Mouse (Mus musculus): ENCODE results near the gene Caln1. TPM values are rescaled to one million over a fixed set of nuclear protein-coding genes. Genes with fewer than 3 reads are reported as not detected.

Caln1 gene
- polyA plus RNA-seq, 1 experiment from 2014 or later: 30.3 TPM

- H3K27me3 ChIP-seq (ENCODE audit: control insufficient read depth, insufficient read depth, low read length): no peaks in the 10 kb centered on the region
- no peaks in the 10 kb centered on the region for H3K4me1 ChIP-seq (ENCODE audit: control insufficient read depth, insufficient read depth, low read length)
- no peak overlapping the region for H3K4me3 ChIP-seq (ENCODE audit: low read depth, low read length)
- no peak for ATAC-seq (ENCODE audit: low read depth)
- no peak overlapping the region for H3K4me2 ChIP-seq (ENCODE audit: low read depth, low read length)
- H3K27ac ChIP-seq (ENCODE audit: low read depth, low read length): no peak overlapping the region
- no peak overlapping the region for H3K9ac ChIP-seq (replicated peaks; ENCODE audit: low read depth, low read length)
- no peaks in the 10 kb centered on the region; the same call in 1 of the 2 replicates for H3K9me3 ChIP-seq (ENCODE audit: control insufficient read depth, low read length)
- H3K36me3 ChIP-seq (ENCODE audit: control insufficient read depth, insufficient read depth, low read length): no peaks in the 10 kb centered on the region
- WGBS: 58% methylated on average over 3 of the region's 3 CpGs
These were observed 303.3 kb downstream of the Caln1 start for GRCm38 (mm10) chr5:130672588-130672987.

- no peaks in the 10 kb centered on the region for H3K4me1 ChIP-seq (ENCODE audit: control insufficient read depth, insufficient read depth, low read length)
- no peaks in the 10 kb centered on the region; the same call in 1 of the 2 replicates for H3K9me3 ChIP-seq (ENCODE audit: control insufficient read depth, low read length)
- H3K36me3 ChIP-seq (ENCODE audit: control insufficient read depth, insufficient read depth, low read length): no peaks in the 10 kb centered on the region
- no peak for ATAC-seq (ENCODE audit: low read depth)
- no peak overlapping the region for H3K4me2 ChIP-seq (ENCODE audit: low read depth, low read length)
- H3K27ac ChIP-seq (ENCODE audit: low read depth, low read length): no peak overlapping the region
- H3K9ac ChIP-seq (replicated peaks; ENCODE audit: low read depth, low read length): no peak overlapping the region
- WGBS: 78% methylated on average over 3 of the region's 3 CpGs
- H3K27me3 ChIP-seq (ENCODE audit: control insufficient read depth, insufficient read depth, low read length): no peaks in the 10 kb centered on the region
- no peak overlapping the region for H3K4me3 ChIP-seq (ENCODE audit: low read depth, low read length)
These were observed 303.8 kb downstream of the Caln1 start for GRCm38 (mm10) chr5:130673092-130673491.

- no peaks in the 10 kb centered on the region for H3K4me1 ChIP-seq (ENCODE audit: control insufficient read depth, insufficient read depth, low read length)
- H3K4me3 ChIP-seq (ENCODE audit: low read depth, low read length): no peak overlapping the region
- H3K27me3 ChIP-seq (ENCODE audit: control insufficient read depth, insufficient read depth, low read length): no peaks in the 10 kb centered on the region
- no peaks in the 10 kb centered on the region for H3K36me3 ChIP-seq (ENCODE audit: control insufficient read depth, insufficient read depth, low read length)
- H3K4me2 ChIP-seq (ENCODE audit: low read depth, low read length): no peak overlapping the region
- 94% methylated on average over 2 of the region's 2 CpGs for WGBS
- H3K27ac ChIP-seq (ENCODE audit: low read depth, low read length): no peak overlapping the region
- H3K9ac ChIP-seq (replicated peaks; ENCODE audit: low read depth, low read length): no peak overlapping the region
- no peaks in the 10 kb centered on the region; the same call in 1 of the 2 replicates for H3K9me3 ChIP-seq (ENCODE audit: control insufficient read depth, low read length)
- ATAC-seq (ENCODE audit: low read depth): no peak
These were observed 308.6 kb downstream of the Caln1 start for GRCm38 (mm10) chr5:130677895-130678294.

- Histone ChIP-seq H3K27me3 (ENCODE audit: control insufficient read depth, insufficient read depth, low read length) (no peaks in the 10 kb centered on the region), H3K36me3 (ENCODE audit: control insufficient read depth, insufficient read depth, low read length) (no peaks in the 10 kb centered on the region), H3K4me2 (ENCODE audit: low read depth, low read length) (no peak overlapping the region), H3K9me3 (ENCODE audit: control insufficient read depth, low read length) (no peaks in the 10 kb centered on the region), H3K9ac (replicated peaks; ENCODE audit: low read depth, low read length) (no peak overlapping the region), H3K4me3 (ENCODE audit: low read depth, low read length) (no peak overlapping the region), H3K27ac (ENCODE audit: low read depth, low read length) (no peak overlapping the region), H3K4me1 (ENCODE audit: control insufficient read depth, insufficient read depth, low read length) (no peaks in the 10 kb centered on the region)
- no peak for ATAC-seq (ENCODE audit: low read depth)
- WGBS: 81% methylated on average over 5 of the region's 5 CpGs
These were observed 316.8 kb downstream of the Caln1 start for GRCm38 (mm10) chr5:130685911-130686658.

GRCm38 (mm10) chr5:130688385-130689138, 319.3 kb downstream of the Caln1 start:
- Histone ChIP-seq H3K9ac (replicated peaks; ENCODE audit: low read depth, low read length) (no peak overlapping the region), H3K4me1 (ENCODE audit: control insufficient read depth, insufficient read depth, low read length) (no peaks in the 10 kb centered on the region), H3K36me3 (ENCODE audit: control insufficient read depth, insufficient read depth, low read length) (no peaks in the 10 kb centered on the region), H3K9me3 (ENCODE audit: control insufficient read depth, low read length) (no peaks in the 10 kb centered on the region), H3K4me2 (ENCODE audit: low read depth, low read length) (no peak overlapping the region), H3K4me3 (ENCODE audit: low read depth, low read length) (no peak overlapping the region), H3K27me3 (ENCODE audit: control insufficient read depth, insufficient read depth, low read length) (no peaks in the 10 kb centered on the region), H3K27ac (ENCODE audit: low read depth, low read length) (no peak overlapping the region)
- ATAC-seq (ENCODE audit: low read depth): no peak
- 52% methylated on average over 16 of the region's 16 CpGs for WGBS

- Histone ChIP-seq H3K27ac (ENCODE audit: low read depth, low read length) (no peak overlapping the region), H3K4me3 (ENCODE audit: low read depth, low read length) (no peak overlapping the region), H3K27me3 (ENCODE audit: control insufficient read depth, insufficient read depth, low read length) (no peaks in the 10 kb centered on the region), H3K9me3 (ENCODE audit: control insufficient read depth, low read length) (no peaks in the 10 kb centered on the region), H3K4me1 (ENCODE audit: control insufficient read depth, insufficient read depth, low read length) (no peaks in the 10 kb centered on the region), H3K9ac (replicated peaks; ENCODE audit: low read depth, low read length) (no peak overlapping the region), H3K4me2 (ENCODE audit: low read depth, low read length) (no peak overlapping the region), H3K36me3 (ENCODE audit: control insufficient read depth, insufficient read depth, low read length) (no peaks in the 10 kb centered on the region)
- ATAC-seq (ENCODE audit: low read depth): no peak
- 88% methylated on average over 3 of the region's 3 CpGs for WGBS
These were observed 322.1 kb downstream of the Caln1 start for GRCm38 (mm10) chr5:130691349-130691748.

- Histone ChIP-seq H3K27me3 (ENCODE audit: control insufficient read depth, insufficient read depth, low read length) (no peaks in the 10 kb centered on the region), H3K4me3 (ENCODE audit: low read depth, low read length) (no peak overlapping the region), H3K9ac (replicated peaks; ENCODE audit: low read depth, low read length) (no peak overlapping the region), H3K36me3 (ENCODE audit: control insufficient read depth, insufficient read depth, low read length) (no peaks in the 10 kb centered on the region), H3K9me3 (ENCODE audit: control insufficient read depth, low read length) (no peaks in the 10 kb centered on the region), H3K4me1 (ENCODE audit: control insufficient read depth, insufficient read depth, low read length) (no peaks in the 10 kb centered on the region), H3K27ac (ENCODE audit: low read depth, low read length) (no peak overlapping the region), H3K4me2 (ENCODE audit: low read depth, low read length) (no peak overlapping the region)
- ATAC-seq (ENCODE audit: low read depth): no peak
- 85% methylated on average over 4 of the region's 4 CpGs for WGBS
These were observed 330.2 kb downstream of the Caln1 start for GRCm38 (mm10) chr5:130699476-130699875.

- Histone ChIP-seq H3K9ac (replicated peaks; ENCODE audit: low read depth, low read length) (no peak overlapping the region), H3K4me2 (ENCODE audit: low read depth, low read length) (no peak overlapping the region), H3K9me3 (ENCODE audit: control insufficient read depth, low read length) (no peaks in the 10 kb centered on the region), H3K4me1 (ENCODE audit: control insufficient read depth, insufficient read depth, low read length) (no peaks in the 10 kb centered on the region), H3K4me3 (ENCODE audit: low read depth, low read length) (no peak overlapping the region), H3K27me3 (ENCODE audit: control insufficient read depth, insufficient read depth, low read length) (no peaks in the 10 kb centered on the region), H3K36me3 (ENCODE audit: control insufficient read depth, insufficient read depth, low read length) (no peaks in the 10 kb centered on the region), H3K27ac (ENCODE audit: low read depth, low read length) (no peak overlapping the region)
- ATAC-seq (ENCODE audit: low read depth): no peak
- 75% methylated on average over 6 of the region's 6 CpGs for WGBS
These were observed 332.5 kb downstream of the Caln1 start for GRCm38 (mm10) chr5:130701777-130702176.

GRCm38 (mm10) chr5:130702361-130702760, 333.1 kb downstream of the Caln1 start:
- H3K4me2 ChIP-seq (ENCODE audit: low read depth, low read length): no peak overlapping the region
- no peak for ATAC-seq (ENCODE audit: low read depth)
- no peak overlapping the region for H3K9ac ChIP-seq (replicated peaks; ENCODE audit: low read depth, low read length)
- no peak overlapping the region for H3K4me3 ChIP-seq (ENCODE audit: low read depth, low read length)
- H3K27ac ChIP-seq (ENCODE audit: low read depth, low read length): no peak overlapping the region
- H3K36me3 ChIP-seq (ENCODE audit: control insufficient read depth, insufficient read depth, low read length): no peaks in the 10 kb centered on the region
- no peaks in the 10 kb centered on the region for H3K27me3 ChIP-seq (ENCODE audit: control insufficient read depth, insufficient read depth, low read length)
- no peaks in the 10 kb centered on the region for H3K9me3 ChIP-seq (ENCODE audit: control insufficient read depth, low read length)
- WGBS: 67% methylated on average over 4 of the region's 4 CpGs
- H3K4me1 ChIP-seq (ENCODE audit: control insufficient read depth, insufficient read depth, low read length): no peaks in the 10 kb centered on the region
